Mouse (Mus musculus) spleen, adult 2 months (tissue): ENCODE results near the gene Coq9. TPM values are rescaled to one million over a fixed set of nuclear protein-coding genes. Genes with fewer than 3 reads are reported as not detected.

Source experiments
- DNase-seq, 2 experiments: peaks; one replicate each; pipeline versions ENCODE4 v3.0.0 to v3.0.0-alpha.2; 2012 to 2021; ENCODE audit warnings: low spot score in 2 of 2, low read depth in 1 of 2
- H3K27ac ChIP-seq: fragments of 200-500 bp; 2 replicates; pipeline ENCODE4 v1.5.1; 2012; ENCODE audit warnings: low read length, inconsistent platforms; ENCODE audit not compliant: insufficient read depth
- H3K27me3 ChIP-seq: fragments of 200-500 bp; 2 replicates; pipeline ENCODE4 v1.6.1; 2012; ENCODE audit warnings: mild to moderate bottlenecking, moderate library complexity, low read length, inconsistent platforms; ENCODE audit not compliant: control insufficient read depth, insufficient read depth
- H3K36me3 ChIP-seq: fragments of 200-500 bp; 2 replicates; pipeline ENCODE4 v1.6.1; 2012; ENCODE audit warnings: mild to moderate bottlenecking, low read length, inconsistent platforms; ENCODE audit not compliant: control insufficient read depth, insufficient read depth
- H3K4me1 ChIP-seq: fragments of 200-500 bp; 2 replicates; pipeline ENCODE4 v1.6.1; 2011; ENCODE audit warnings: inconsistent platforms; ENCODE audit not compliant: control insufficient read depth, insufficient read depth, insufficient read length
- H3K4me3 ChIP-seq: fragments of 200-500 bp; 2 replicates; pipeline ENCODE4 v1.5.1; 2011; ENCODE audit warnings: mild to moderate bottlenecking, inconsistent platforms; ENCODE audit not compliant: insufficient read depth, insufficient read length; ENCODE audit errors: extremely low read depth
- CTCF ChIP-seq: fragments of 200-500 bp; IDR thresholded peaks from 2 replicates; pipeline ENCODE4 v1.5.1; 2011; ENCODE audit warnings: mild to moderate bottlenecking, inconsistent platforms; ENCODE audit not compliant: insufficient read depth, insufficient read length, insufficient replicate concordance; ENCODE audit errors: extremely low read depth
- POLR2A ChIP-seq: fragments of 200-500 bp; IDR thresholded peaks from 2 replicates; pipeline ENCODE4 v1.6.1; 2011; ENCODE audit warnings: low read depth, low read length, inconsistent platforms
- WGBS: fragments of 180-500 bp; shearing (Covaris S2); methylation state at CpG from one replicate; pipeline ENCODE4 v1.1.7; 2018; 5-methylcytosine and 5-hydroxymethylcytosine counted together
- polyA plus RNA-seq: library from polyadenylated mRNA; depleted of rRNA; stranded (reverse); fragments of >200 nt; gene quantifications from 2 replicates; pipeline ENCODE4 v1.2.3, GENCODE M21; 2012

The Coq9 gene
- polyA plus RNA-seq, 1 experiment, result 70.8 TPM

DNA sequence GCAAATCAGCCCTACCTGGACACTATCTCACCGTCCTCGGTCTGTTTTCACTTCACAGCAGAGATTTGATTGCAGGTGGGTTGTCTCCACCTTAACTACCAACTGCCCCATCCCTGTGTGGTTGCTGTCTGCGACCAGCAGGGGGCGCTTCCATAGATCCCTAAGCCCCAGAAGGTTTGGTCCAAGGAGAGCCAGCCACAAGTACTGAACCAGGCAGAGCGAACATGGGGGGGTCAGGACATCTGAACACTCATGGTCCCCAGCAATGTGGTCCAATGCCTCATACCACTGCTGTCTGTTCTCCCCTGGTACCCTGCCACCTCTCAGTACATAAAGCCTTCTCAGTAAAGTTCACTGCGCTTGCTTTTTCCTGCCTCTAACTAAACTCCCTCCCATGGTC is 36.2 kb downstream of the Coq9 start:
- no peak overlapping the region for H3K4me3 ChIP-seq
- WGBS, result 16% methylated on average over 6 of the region's 6 CpGs
- TF ChIP-seq POLR2A, result no peak
- TF ChIP-seq CTCF, result peak; percentile 76; the same call in 1 of the 2 replicates
- H3K36me3 ChIP-seq, result no peaks in the 10 kb centered on the region
- H3K27me3 ChIP-seq, result peaks cover 9% of the 10 kb centered on the region
- H3K27ac ChIP-seq, result no peak overlapping the region
- H3K4me1 ChIP-seq, result peaks cover 30% of the 10 kb centered on the region
- peak in 1 of 2 experiments; percentile 61 for DNase-seq

DNA sequence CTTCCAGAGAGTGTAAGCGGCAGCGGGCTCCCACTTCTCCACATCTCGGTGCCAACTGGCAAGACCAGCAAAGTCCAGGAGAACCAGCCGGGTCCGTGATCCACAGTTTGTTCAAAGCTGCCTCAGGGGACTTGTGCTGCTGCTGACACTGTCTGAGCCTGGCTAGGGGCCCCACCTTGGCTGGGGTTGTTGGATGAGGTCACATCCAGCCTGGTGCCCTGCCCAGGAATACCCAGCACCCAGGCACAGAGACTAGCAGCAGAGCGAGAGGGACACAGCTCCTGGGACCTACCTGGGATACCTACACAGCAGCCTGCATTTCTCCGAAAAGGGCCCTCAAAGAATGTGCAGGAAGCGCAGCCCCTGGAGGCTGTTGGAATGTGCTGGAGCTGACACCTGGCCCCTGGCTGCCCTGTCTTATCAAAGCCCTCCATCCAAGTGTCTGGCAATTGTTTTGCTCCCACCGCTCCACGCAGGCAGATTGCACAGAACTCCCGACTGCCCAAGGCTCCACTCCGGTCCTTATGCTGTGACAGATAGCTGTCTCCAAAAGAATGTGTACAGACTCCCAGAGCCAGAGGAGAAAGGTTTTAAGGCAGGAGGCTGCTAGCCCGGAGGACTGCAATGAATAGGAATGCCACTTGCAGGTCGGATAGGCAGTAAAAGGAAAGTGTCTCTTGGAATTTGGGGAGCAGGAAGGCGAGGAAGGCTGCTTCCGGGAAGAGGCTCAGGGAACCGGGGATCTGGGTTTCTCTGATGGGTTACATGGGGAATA is 37.2 kb downstream of the Coq9 start:
- Histone ChIP-seq H3K4me3 (peak overlapping the region; percentile 57; the same call in 1 of the 2 replicates), H3K27me3 (peaks cover 7% of the 10 kb centered on the region), H3K36me3 (no peaks in the 10 kb centered on the region), H3K4me1 (peaks cover 29% of the 10 kb centered on the region), H3K27ac (no peak overlapping the region)
- 37% methylated on average over 17 of the region's 17 CpGs for whole genome bisulfite sequencing
- TF ChIP-seq POLR2A, result no peak
- no peak for TF ChIP-seq CTCF
- no peak for DNase-seq

GRCm38 (mm10) chr8:94875871-94876150 is 37.7 kb downstream of the Coq9 start:
- Histone ChIP-seq H3K4me3 (peak overlapping the region; percentile 57), H3K27ac (no peak overlapping the region), H3K36me3 (no peaks in the 10 kb centered on the region), H3K27me3 (peaks cover 4% of the 10 kb centered on the region), H3K4me1 (peaks cover 24% of the 10 kb centered on the region)
- no peak for DNase-seq
- TF ChIP-seq POLR2A, result no peak
- no peak for TF ChIP-seq CTCF
- under 1% methylated on average over 19 of the region's 20 CpGs for WGBS

GRCm38 (mm10) chr8:94876197-94876730 is 38.1 kb downstream of the Coq9 start, which contains the start of gene Dok4:
Dok4 (minus strand) TSS chr8:94876330.
- 1% methylated on average over 34 of the region's 37 CpGs for WGBS
- Histone ChIP-seq H3K4me1 (peaks cover 22% of the 10 kb centered on the region), H3K4me3 (peak within 1 kb of the TSS; percentile 57), H3K36me3 (no peaks in the 10 kb centered on the region), H3K27ac (peak within 1 kb of the TSS; percentile 10; the same call in 1 of the 2 replicates), H3K27me3 (peaks cover 4% of the 10 kb centered on the region)
- DNase-seq, result peak; percentile 41 to 85
- TF ChIP-seq CTCF (no peak), POLR2A (no peak; the same call in 1 of the 2 replicates)

DNA sequence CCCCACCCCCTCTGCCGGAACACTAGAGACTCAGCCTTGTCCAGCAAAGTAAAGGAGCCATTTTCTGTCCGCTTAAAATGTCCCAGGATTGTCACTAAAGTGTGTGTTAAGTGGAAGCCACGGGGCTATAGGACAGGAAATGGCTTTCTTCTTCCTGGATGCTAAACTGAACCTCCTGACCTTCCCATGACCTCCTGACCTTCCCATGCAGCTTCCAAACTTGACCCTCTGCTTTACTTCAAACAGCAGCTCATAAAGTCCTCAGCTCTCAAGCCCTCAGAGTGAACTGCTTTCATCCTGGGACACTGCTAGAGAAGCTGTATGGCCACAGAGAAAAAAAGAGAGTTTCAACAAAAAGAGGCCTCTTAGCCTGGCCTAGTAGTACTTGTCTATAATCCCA is 38.7 kb downstream of the Coq9 start:
- 49% methylated on average over 3 of the region's 3 CpGs for WGBS
- Histone ChIP-seq H3K36me3 (no peaks in the 10 kb centered on the region), H3K27me3 (peaks cover 4% of the 10 kb centered on the region), H3K27ac (no peak overlapping the region), H3K4me3 (no peak overlapping the region), H3K4me1 (peaks cover 19% of the 10 kb centered on the region)
- DNase-seq, result no peak
- TF ChIP-seq CTCF (no peak), POLR2A (no peak)

- no peak for TF ChIP-seq POLR2A
- TF ChIP-seq CTCF, result no peak
- Histone ChIP-seq H3K27ac (no peak overlapping the region), H3K36me3 (no peaks in the 10 kb centered on the region), H3K27me3 (no peaks in the 10 kb centered on the region), H3K4me1 (peaks cover 9% of the 10 kb centered on the region), H3K4me3 (no peak overlapping the region)
- 81% methylated on average over 4 of the region's 4 CpGs for WGBS
- DNase-seq, result no peak
Measured at GRCm38 (mm10) chr8:94880742-94881141, 42.6 kb downstream of the Coq9 start.
